Mouse (Mus musculus) E14TG2a.4 (cell line): ENCODE data around the gene Sstr4.

Experiments
- CTCF ChIP-seq: conservative IDR thresholded peaks from 2 replicates; pipeline ENCODE4 v1.5.1; 2014; ENCODE audit warnings: low read length
- NANOG ChIP-seq: IDR thresholded peaks from 2 replicates; pipeline ENCODE4 v1.6.1; 2014; ENCODE audit warnings: borderline replicate concordance, low read length, mixed read lengths
- POU5F1 ChIP-seq: IDR thresholded peaks from 2 replicates; pipeline ENCODE4 v1.6.1; 2014; ENCODE audit warnings: low read length, borderline replicate concordance

DNA sequence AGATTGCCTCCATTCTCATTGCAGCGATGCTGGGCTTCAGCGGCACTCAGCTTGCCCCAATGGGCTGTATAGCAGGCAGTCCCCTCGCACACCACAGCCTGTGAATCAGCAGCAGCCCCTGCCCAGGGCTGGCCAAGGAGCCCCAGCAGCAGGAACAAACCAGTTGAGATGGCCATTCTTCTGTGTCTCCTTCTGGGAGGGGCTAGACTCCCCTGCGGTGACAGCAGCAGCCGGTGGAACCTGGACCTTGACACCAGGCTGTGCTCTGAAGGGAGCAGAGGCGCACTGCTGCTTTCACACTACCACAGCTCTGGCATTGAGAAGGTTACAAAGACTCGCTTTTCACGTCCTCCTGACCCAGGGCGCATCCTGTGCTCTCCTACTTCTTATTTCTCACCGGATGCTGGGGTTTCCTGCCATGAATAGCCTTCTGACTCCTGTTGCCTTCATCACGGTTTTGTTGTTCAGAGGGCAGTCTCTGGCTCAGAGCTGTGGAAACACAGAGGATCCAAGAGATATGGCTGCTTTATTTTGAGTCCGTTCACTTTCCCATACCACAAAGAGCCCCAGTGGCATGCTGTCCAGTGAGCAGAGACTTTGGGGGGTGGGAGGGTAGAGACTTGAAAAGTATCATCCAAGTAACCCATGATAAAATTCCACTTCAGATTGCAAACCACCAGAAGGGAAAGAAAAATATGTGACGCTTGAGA, 48.3 kb downstream of the Sstr4 start, which contains the start of gene Cd93:
- TF ChIP-seq CTCF (no peak), NANOG (no peak), POU5F1 (no peak)
